Mouse (Mus musculus): ENCODE results near the gene Olfr641. TPM values are rescaled to one million over a fixed set of nuclear protein-coding genes. Genes with fewer than 3 reads are reported as not detected.

Olfr641 gene
- total and polyA plus RNA-seq, 2 experiments: not detected

- Histone ChIP-seq H3K36me3 (ENCODE audit: control insufficient read depth, insufficient read depth, low read length) (no peaks in the 10 kb centered on the region), H3K27ac (replicated peaks; ENCODE audit: insufficient read depth, low read depth, low read length) (no peak within 1 kb of the TSS), H3K4me1 (ENCODE audit: control insufficient read depth, insufficient read depth, low read length) (no peaks in the 10 kb centered on the region), H3K9ac (ENCODE audit: low read depth, low read length) (no peak within 1 kb of the TSS), H3K4me3 (ENCODE audit: insufficient read depth, low read depth, low read length) (no peak within 1 kb of the TSS), H3K27me3 (ENCODE audit: control insufficient read depth, insufficient read depth, low read length) (no peaks in the 10 kb centered on the region), H3K79me2 (ENCODE audit: control insufficient read depth, insufficient read depth, low read length) (no peaks in the 10 kb centered on the region)
- WGBS: 77% methylated on average over 6 of the region's 6 CpGs
- no peak for TF ChIP-seq CTCF (IDR thresholded peaks at IDR 0.05; ENCODE audit: low read depth, low read length)
- TF ChIP-seq POLR2A (IDR thresholded peaks at IDR 0.05; ENCODE audit: extremely low read depth, insufficient read depth, low read length): no peak
- DNase-seq (ENCODE audit: extremely low read depth, low read depth, low spot score): no peak
Measured at GRCm38 (mm10) chr7:104025473-104025872, 9.8 kb upstream of the Olfr641 start, which contains the start of gene Olfr640. Gene Olfr640 (minus strand): TSS chr7:104025573.

GRCm38 (mm10) chr7:104026978-104027377 is 8.3 kb upstream of the Olfr641 start:
- no peak for DNase-seq (ENCODE audit: extremely low read depth, low read depth, low spot score)
- Histone ChIP-seq H3K4me3 (ENCODE audit: insufficient read depth, low read depth, low read length) (no peak overlapping the region), H3K79me2 (ENCODE audit: control insufficient read depth, insufficient read depth, low read length) (no peaks in the 10 kb centered on the region), H3K4me1 (ENCODE audit: control insufficient read depth, insufficient read depth, low read length) (no peaks in the 10 kb centered on the region), H3K27ac (replicated peaks; ENCODE audit: insufficient read depth, low read depth, low read length) (no peak overlapping the region), H3K27me3 (ENCODE audit: control insufficient read depth, insufficient read depth, low read length) (no peaks in the 10 kb centered on the region), H3K9ac (ENCODE audit: low read depth, low read length) (no peak overlapping the region), H3K36me3 (ENCODE audit: control insufficient read depth, insufficient read depth, low read length) (no peaks in the 10 kb centered on the region)
- TF ChIP-seq POLR2A (IDR thresholded peaks at IDR 0.05; ENCODE audit: extremely low read depth, insufficient read depth, low read length) (no peak), CTCF (IDR thresholded peaks at IDR 0.05; ENCODE audit: low read depth, low read length) (no peak)
- WGBS: 67% methylated on average over 3 of the region's 3 CpGs

- WGBS: 83% methylated on average over 4 of the region's 4 CpGs
- no peak for TF ChIP-seq POLR2A (IDR thresholded peaks at IDR 0.05; ENCODE audit: extremely low read depth, insufficient read depth, low read length)
- TF ChIP-seq CTCF (IDR thresholded peaks at IDR 0.05; ENCODE audit: low read depth, low read length): no peak
- Histone ChIP-seq H3K27ac (replicated peaks; ENCODE audit: insufficient read depth, low read depth, low read length) (no peak overlapping the region), H3K79me2 (ENCODE audit: control insufficient read depth, insufficient read depth, low read length) (no peaks in the 10 kb centered on the region), H3K9ac (ENCODE audit: low read depth, low read length) (no peak overlapping the region), H3K4me1 (ENCODE audit: control insufficient read depth, insufficient read depth, low read length) (no peaks in the 10 kb centered on the region), H3K27me3 (ENCODE audit: control insufficient read depth, insufficient read depth, low read length) (no peaks in the 10 kb centered on the region), H3K36me3 (ENCODE audit: control insufficient read depth, insufficient read depth, low read length) (no peaks in the 10 kb centered on the region), H3K4me3 (ENCODE audit: insufficient read depth, low read depth, low read length) (no peak overlapping the region)
- no peak for DNase-seq (ENCODE audit: extremely low read depth, low read depth, low spot score)
Measured at GRCm38 (mm10) chr7:104050745-104051144, 15.5 kb downstream of the Olfr641 start.

GRCm38 (mm10) chr7:104052566-104052965 is 17.3 kb downstream of the Olfr641 start, which contains the start of gene Olfr642:
Gene Olfr642 (minus strand): TSS chr7:104052666.
- DNase-seq (ENCODE audit: extremely low read depth, low read depth, low spot score): no peak
- Histone ChIP-seq H3K36me3 (ENCODE audit: control insufficient read depth, insufficient read depth, low read length) (no peaks in the 10 kb centered on the region), H3K27me3 (ENCODE audit: control insufficient read depth, insufficient read depth, low read length) (no peaks in the 10 kb centered on the region), H3K4me3 (ENCODE audit: insufficient read depth, low read depth, low read length) (no peak within 1 kb of the TSS), H3K9ac (ENCODE audit: low read depth, low read length) (no peak within 1 kb of the TSS), H3K79me2 (ENCODE audit: control insufficient read depth, insufficient read depth, low read length) (no peaks in the 10 kb centered on the region), H3K4me1 (ENCODE audit: control insufficient read depth, insufficient read depth, low read length) (no peaks in the 10 kb centered on the region), H3K27ac (replicated peaks; ENCODE audit: insufficient read depth, low read depth, low read length) (no peak within 1 kb of the TSS)
- TF ChIP-seq POLR2A (IDR thresholded peaks at IDR 0.05; ENCODE audit: extremely low read depth, insufficient read depth, low read length) (no peak), CTCF (IDR thresholded peaks at IDR 0.05; ENCODE audit: low read depth, low read length) (no peak)
- WGBS: 58% methylated on average over 1 of the region's 1 CpGs

- Histone ChIP-seq H3K27ac (replicated peaks; ENCODE audit: insufficient read depth, low read depth, low read length) (no peak overlapping the region), H3K27me3 (ENCODE audit: control insufficient read depth, insufficient read depth, low read length) (no peaks in the 10 kb centered on the region), H3K4me1 (ENCODE audit: control insufficient read depth, insufficient read depth, low read length) (no peaks in the 10 kb centered on the region), H3K79me2 (ENCODE audit: control insufficient read depth, insufficient read depth, low read length) (no peaks in the 10 kb centered on the region), H3K36me3 (ENCODE audit: control insufficient read depth, insufficient read depth, low read length) (no peaks in the 10 kb centered on the region), H3K4me3 (ENCODE audit: insufficient read depth, low read depth, low read length) (no peak overlapping the region), H3K9ac (ENCODE audit: low read depth, low read length) (no peak overlapping the region)
- WGBS: 88% methylated on average over 1 of the region's 1 CpGs
- TF ChIP-seq POLR2A (IDR thresholded peaks at IDR 0.05; ENCODE audit: extremely low read depth, insufficient read depth, low read length): no peak
- TF ChIP-seq CTCF (IDR thresholded peaks at IDR 0.05; ENCODE audit: low read depth, low read length): no peak
- DNase-seq (ENCODE audit: extremely low read depth, low read depth, low spot score): no peak
Measured at GRCm38 (mm10) chr7:104059215-104059614, 24.0 kb downstream of the Olfr641 start.

GRCm38 (mm10) chr7:104061345-104061744 is 26.1 kb downstream of the Olfr641 start, which contains the start of gene 4930516K23Rik:
Gene 4930516K23Rik (minus strand): TSS chr7:104061445.
- no peak within 1 kb of the TSS for H3K4me3 ChIP-seq (ENCODE audit: insufficient read depth, low read depth, low read length)
- H3K9ac ChIP-seq (ENCODE audit: low read depth, low read length): no peak within 1 kb of the TSS
- 40% methylated on average over 2 of the region's 2 CpGs for WGBS
- H3K27ac ChIP-seq (replicated peaks; ENCODE audit: insufficient read depth, low read depth, low read length): no peak within 1 kb of the TSS
- DNase-seq (ENCODE audit: extremely low read depth, low read depth, low spot score): no peak
- H3K36me3 ChIP-seq (ENCODE audit: control insufficient read depth, insufficient read depth, low read length): no peaks in the 10 kb centered on the region
- no peaks in the 10 kb centered on the region for H3K27me3 ChIP-seq (ENCODE audit: control insufficient read depth, insufficient read depth, low read length)
- H3K4me1 ChIP-seq (ENCODE audit: control insufficient read depth, insufficient read depth, low read length): no peaks in the 10 kb centered on the region
- TF ChIP-seq CTCF (IDR thresholded peaks at IDR 0.05; ENCODE audit: low read depth, low read length) (no peak), POLR2A (IDR thresholded peaks at IDR 0.05; ENCODE audit: extremely low read depth, insufficient read depth, low read length) (no peak)
- no peaks in the 10 kb centered on the region for H3K79me2 ChIP-seq (ENCODE audit: control insufficient read depth, insufficient read depth, low read length)
